Mouse (Mus musculus) stomach, embryonic 15.5 days (tissue): Measurements from ENCODE around the gene Slfn8. TPM values are rescaled to one million over a fixed set of nuclear protein-coding genes. Genes with fewer than 3 reads are reported as not detected.

ENCODE experiments used
- ATAC-seq: fragments of 200-750 bp; cut with Nextera tagmentation; 2 replicates; pipeline ENCODE4 v1.8.0; 2017; ENCODE audit warnings: low read depth, moderate number of reproducible peaks, moderate TSS enrichment; ENCODE audit not compliant: insufficient read depth, low FRiP score
- H3K27ac ChIP-seq: fragments of 300-500 bp; sonication (generic); 2 replicates; pipeline ENCODE4 v1.5.1; 2015; ENCODE audit warnings: mild to moderate bottlenecking, inconsistent platforms
- H3K27me3 ChIP-seq: fragments of 300-500 bp; sonication (generic); replicated peaks from 2 replicates; pipeline ENCODE4 v1.6.1; 2015; ENCODE audit warnings: inconsistent platforms
- H3K36me3 ChIP-seq: fragments of 300-500 bp; sonication (generic); 2 replicates; pipeline ENCODE4 v1.6.1; 2015; ENCODE audit warnings: inconsistent platforms
- H3K4me1 ChIP-seq: fragments of 300-500 bp; sonication (generic); 2 replicates; pipeline ENCODE4 v1.6.1; 2015; ENCODE audit warnings: inconsistent platforms
- H3K4me2 ChIP-seq: fragments of 300-500 bp; sonication (generic); 2 replicates; pipeline ENCODE4 v1.6.1; 2015; ENCODE audit warnings: mild to moderate bottlenecking, inconsistent platforms
- H3K4me3 ChIP-seq: fragments of 300-500 bp; sonication (generic); replicated peaks from 2 replicates; pipeline ENCODE4 v1.5.1; 2015; ENCODE audit warnings: inconsistent platforms
- H3K9ac ChIP-seq: fragments of 300-500 bp; sonication (generic); 2 replicates; pipeline ENCODE4 v1.6.1; 2015; ENCODE audit warnings: inconsistent platforms
- H3K9me3 ChIP-seq: fragments of 300-500 bp; sonication (generic); 2 replicates; pipeline ENCODE4 v1.6.1; 2016; ENCODE audit warnings: inconsistent platforms
- WGBS: fragments of 180-500 bp; shearing (Covaris S2); methylation state at CpG from one replicate; pipeline ENCODE4 v1.1.7; 2015; 5-methylcytosine and 5-hydroxymethylcytosine counted together
- polyA plus RNA-seq: library from polyadenylated mRNA; unstranded; fragments of >200 nt; fragmentation: Nextera tagmentation; extraction: Ambion mirVana; gene quantifications from 2 replicates; pipeline ENCODE4 v1.2.1, GENCODE M21; 2015

Slfn8 gene
- 0.81 and 1.0 TPM in 2 replicates for polyA plus RNA-seq

DNA sequence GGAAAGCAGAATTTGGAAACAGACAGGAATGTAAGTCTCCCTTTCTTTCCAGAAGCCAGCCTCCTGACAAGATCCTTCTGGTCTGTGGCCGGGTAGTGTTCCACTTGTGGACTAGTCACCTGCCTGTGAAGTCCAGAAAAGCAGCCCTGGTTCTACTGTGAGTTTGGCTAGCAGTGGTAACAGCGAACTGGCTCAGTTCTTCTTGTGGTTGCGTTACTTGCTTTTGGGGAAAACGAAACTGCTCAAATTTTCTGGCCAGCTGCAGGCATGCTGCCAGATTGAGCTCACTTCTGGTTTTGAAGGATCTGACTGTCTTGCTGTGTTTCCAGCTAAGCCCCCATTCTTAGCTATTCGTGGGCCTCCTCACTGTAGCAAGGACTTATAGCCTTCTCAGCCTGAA lies at the start of gene Slfn8:
Slfn8 (minus strand) TSS at position 190 of the 400 bp plus-strand sequence.
- Histone ChIP-seq H3K36me3 (no peaks in the 10 kb centered on the region), H3K9ac (no peak within 1 kb of the TSS), H3K9me3 (no peaks in the 10 kb centered on the region), H3K27ac (peak within 1 kb of the TSS; percentile 32; the same call in 1 of the 2 replicates), H3K4me1 (no peaks in the 10 kb centered on the region), H3K4me2 (peak within 1 kb of the TSS; percentile 21; the same call in 1 of the 2 replicates), H3K27me3 (no peaks in the 10 kb centered on the region), H3K4me3 (no peak within 1 kb of the TSS)
- ATAC-seq = no peak
- 54% methylated on average over 5 of the region's 5 CpGs for WGBS

DNA sequence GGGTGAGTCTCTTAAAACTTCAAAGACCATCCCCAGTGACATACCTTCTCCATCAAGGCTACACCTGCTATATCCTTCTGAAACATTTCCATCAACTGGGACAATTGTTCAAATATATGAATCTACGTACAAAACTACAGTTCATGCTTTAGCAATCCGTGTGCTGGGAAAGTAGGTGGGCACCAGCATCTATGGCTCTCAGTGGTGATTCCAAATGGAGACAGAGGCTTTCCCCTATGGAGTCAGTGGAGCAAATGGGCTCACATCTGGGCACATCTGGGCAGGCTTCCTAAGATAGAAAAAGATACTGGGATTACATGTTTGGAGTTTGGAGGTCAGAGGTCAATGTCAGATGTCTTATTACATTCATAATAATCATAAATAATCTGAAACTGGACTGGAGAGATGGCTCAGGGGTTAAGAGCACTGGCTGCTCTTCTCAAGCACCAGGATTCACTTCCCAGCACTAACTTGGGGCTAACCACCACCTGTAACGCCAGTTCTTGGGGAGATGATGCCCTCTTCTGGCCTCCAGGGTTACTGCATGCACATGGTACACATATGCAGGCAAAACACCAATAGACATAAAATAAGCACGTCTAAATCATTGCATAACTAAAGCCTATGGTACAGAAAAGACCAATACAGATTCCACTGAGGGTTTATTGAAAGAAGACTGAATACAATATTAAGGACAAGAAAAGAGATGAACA lies 47.5 kb upstream of the Slfn8 start:
- ATAC-seq = no peak
- no peaks in the 10 kb centered on the region for H3K4me1 ChIP-seq
- H3K27me3 ChIP-seq = no peaks in the 10 kb centered on the region
- no peak overlapping the region for H3K4me2 ChIP-seq
- H3K9ac ChIP-seq = no peak overlapping the region
- H3K4me3 ChIP-seq = no peak overlapping the region
- H3K9me3 ChIP-seq = no peaks in the 10 kb centered on the region
- no peaks in the 10 kb centered on the region for H3K36me3 ChIP-seq
- WGBS = 70% methylated on average over 4 of the region's 4 CpGs
- no peak overlapping the region for H3K27ac ChIP-seq

DNA sequence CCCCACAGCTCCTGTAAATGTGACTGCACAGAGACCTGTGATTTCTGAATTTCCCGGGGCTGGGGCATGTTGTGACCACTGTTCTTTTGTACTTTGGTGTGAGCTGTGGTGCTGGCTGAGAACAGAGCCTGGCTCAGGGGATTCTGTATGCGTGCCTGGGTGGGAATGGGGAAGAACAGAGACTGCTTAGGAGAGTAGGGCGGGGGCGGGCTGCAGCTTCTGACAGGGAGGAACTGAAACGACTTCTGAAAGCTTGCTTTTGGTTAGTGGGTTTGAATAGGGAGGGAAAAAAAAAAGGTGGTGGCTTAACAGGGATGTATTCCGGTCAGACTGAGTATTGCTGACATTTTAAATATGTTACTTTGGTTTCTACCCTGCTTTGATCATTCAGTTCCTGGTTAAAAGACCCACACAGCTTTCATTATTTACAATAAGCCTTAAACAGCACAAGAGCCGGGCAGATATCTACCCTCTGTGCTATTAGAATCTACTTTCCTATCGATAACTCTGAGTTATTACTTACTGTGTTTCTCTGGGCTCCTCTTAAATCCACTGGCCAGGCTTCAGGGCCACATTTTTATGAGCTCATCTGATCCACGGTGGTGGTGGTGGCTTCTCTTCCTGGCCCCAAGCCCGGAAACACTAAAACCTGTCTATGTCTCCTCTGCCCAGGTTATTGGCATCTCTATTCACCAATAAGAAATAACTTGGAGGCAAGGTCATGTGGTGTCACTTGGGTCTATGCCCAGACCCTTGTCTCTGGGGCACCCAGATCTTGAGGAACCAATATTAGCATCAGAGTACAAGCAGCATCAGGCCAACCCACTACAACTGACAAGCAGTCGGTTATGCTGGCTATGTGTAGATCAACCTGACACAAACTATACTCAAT lies 46.3 kb upstream of the Slfn8 start:
- no peaks in the 10 kb centered on the region for H3K4me1 ChIP-seq
- ATAC-seq = no peak
- no peak overlapping the region for H3K9ac ChIP-seq
- H3K4me2 ChIP-seq = no peak overlapping the region
- no peaks in the 10 kb centered on the region for H3K27me3 ChIP-seq
- H3K36me3 ChIP-seq = no peaks in the 10 kb centered on the region
- H3K27ac ChIP-seq = no peak overlapping the region; the same call in 1 of the 2 replicates
- peak overlapping the region; percentile 4; the same call in 1 of the 2 replicates for H3K4me3 ChIP-seq
- 43% methylated on average over 11 of the region's 11 CpGs for WGBS
- no peaks in the 10 kb centered on the region for H3K9me3 ChIP-seq

DNA sequence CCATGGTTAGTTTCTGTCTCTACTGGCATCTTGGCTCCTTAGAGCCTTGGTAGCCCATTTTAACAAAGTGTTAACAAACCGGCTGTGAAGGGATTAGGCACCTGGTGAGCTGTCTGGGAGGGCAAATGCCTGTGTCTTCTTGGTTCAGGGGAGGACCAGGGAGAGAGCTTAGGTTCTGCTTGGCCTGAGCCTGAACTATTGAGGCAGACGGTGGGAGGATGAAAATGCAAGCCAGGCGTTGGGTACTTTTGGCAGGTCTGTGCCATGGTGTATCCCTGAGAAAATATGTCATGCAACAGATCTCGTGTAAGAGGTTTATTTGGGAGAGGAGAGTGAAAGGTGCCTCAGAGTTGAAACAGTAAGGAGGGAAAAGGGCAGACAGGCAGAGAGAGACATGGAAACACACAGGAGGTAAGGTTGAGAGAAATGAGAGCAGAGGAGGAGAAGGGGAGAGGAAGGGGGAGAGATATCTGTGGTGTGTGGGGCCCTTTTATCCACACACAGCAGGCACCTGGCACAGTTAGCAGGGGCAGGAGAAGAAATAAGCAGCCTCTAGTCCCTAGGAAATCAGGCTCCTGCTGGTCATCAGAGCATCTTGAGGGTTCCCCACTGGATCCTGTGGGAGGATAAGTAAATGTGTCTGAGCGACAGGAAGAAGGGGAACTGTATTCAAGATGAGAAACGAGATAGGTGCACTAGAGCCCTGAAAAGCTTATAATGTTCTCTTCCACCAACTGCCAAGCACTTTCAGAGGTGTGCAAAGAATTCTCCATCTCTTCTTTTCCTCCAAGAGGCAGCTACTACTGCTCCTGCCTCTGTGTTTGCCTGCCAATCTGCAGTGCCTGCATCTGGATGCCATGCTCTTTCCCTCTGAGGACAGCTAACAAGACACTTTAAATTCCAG lies 45.1 kb upstream of the Slfn8 start:
- H3K4me3 ChIP-seq = peak overlapping the region; percentile 16; the same call in 1 of the 2 replicates
- H3K9ac ChIP-seq = no peak overlapping the region
- no peaks in the 10 kb centered on the region for H3K36me3 ChIP-seq
- no peaks in the 10 kb centered on the region for H3K4me1 ChIP-seq
- H3K9me3 ChIP-seq = no peaks in the 10 kb centered on the region
- no peaks in the 10 kb centered on the region for H3K27me3 ChIP-seq
- no peak overlapping the region for H3K4me2 ChIP-seq
- ATAC-seq = no peak
- WGBS = 26% methylated on average over 6 of the region's 6 CpGs
- H3K27ac ChIP-seq = no peak overlapping the region

DNA sequence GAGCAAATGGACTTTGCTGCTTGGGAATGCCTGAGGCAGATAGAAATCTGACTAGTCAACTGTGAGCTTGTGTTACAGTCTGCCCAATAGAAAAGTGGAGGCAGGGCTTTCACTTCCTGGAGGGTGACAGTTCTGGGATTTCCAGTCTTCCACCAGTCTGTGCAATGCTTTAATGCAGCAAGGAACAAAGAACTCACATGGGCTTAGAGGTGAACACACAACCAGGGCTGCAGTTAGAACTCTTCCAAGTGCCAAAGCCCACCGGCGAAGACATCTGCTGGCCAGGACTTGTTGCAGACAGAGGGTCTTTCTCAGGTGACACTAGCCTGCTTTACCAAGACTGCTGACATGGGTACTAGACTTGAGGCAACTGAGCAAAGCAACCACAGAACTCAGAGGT lies 44.3 kb upstream of the Slfn8 start, which contains the start of gene Slfn2:
Slfn2 (plus strand) TSS at position 167 of the 400 bp plus-strand sequence.
- no peaks in the 10 kb centered on the region for H3K36me3 ChIP-seq
- H3K4me1 ChIP-seq = no peaks in the 10 kb centered on the region
- no peak within 1 kb of the TSS for H3K4me2 ChIP-seq
- H3K27me3 ChIP-seq = no peaks in the 10 kb centered on the region
- WGBS = 79% methylated on average over 2 of the region's 2 CpGs
- H3K27ac ChIP-seq = no peak within 1 kb of the TSS
- peak; percentile 71; the same call in 1 of the 2 replicates for ATAC-seq
- peak within 1 kb of the TSS; percentile 16; the same call in 1 of the 2 replicates for H3K4me3 ChIP-seq
- H3K9ac ChIP-seq = no peak within 1 kb of the TSS
- H3K9me3 ChIP-seq = no peaks in the 10 kb centered on the region

GRCm38 (mm10) chr11:83063941-83064349 lies 43.3 kb upstream of the Slfn8 start:
- Histone ChIP-seq H3K27me3 (no peaks in the 10 kb centered on the region), H3K4me2 (no peak overlapping the region), H3K4me3 (no peak overlapping the region), H3K27ac (no peak overlapping the region), H3K36me3 (no peaks in the 10 kb centered on the region), H3K9me3 (no peaks in the 10 kb centered on the region), H3K4me1 (no peaks in the 10 kb centered on the region), H3K9ac (no peak overlapping the region)
- ATAC-seq = no peak
- 53% methylated on average over 3 of the region's 3 CpGs for WGBS

DNA sequence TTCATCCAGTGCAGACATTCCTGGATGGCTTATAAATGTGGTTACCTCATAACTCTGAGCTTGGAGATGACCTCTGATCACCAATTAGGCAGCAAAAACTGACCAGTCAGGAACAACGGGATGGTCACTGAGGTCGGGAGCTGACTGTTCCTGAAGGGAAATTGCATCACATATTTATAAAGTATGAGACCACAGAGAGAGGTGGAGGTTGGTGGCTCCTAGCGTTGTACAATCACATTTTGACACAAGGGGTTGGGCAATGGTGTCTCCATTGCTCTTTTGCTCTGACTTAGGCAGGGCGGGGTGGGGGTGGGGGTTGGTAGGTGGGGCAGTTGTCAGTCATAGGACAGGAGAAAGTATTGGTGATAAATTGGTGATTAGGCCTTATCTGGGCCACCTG lies 42.5 kb upstream of the Slfn8 start:
- Histone ChIP-seq H3K27ac (no peak overlapping the region), H3K4me1 (no peaks in the 10 kb centered on the region), H3K4me2 (no peak overlapping the region), H3K9me3 (no peaks in the 10 kb centered on the region), H3K27me3 (no peaks in the 10 kb centered on the region), H3K36me3 (no peaks in the 10 kb centered on the region), H3K9ac (no peak overlapping the region), H3K4me3 (no peak overlapping the region)
- WGBS = 60% methylated on average over 4 of the region's 4 CpGs
- ATAC-seq = no peak

GRCm38 (mm10) chr11:83061806-83062205 lies 41.2 kb upstream of the Slfn8 start:
- Histone ChIP-seq H3K9ac (no peak overlapping the region), H3K4me1 (no peaks in the 10 kb centered on the region), H3K4me2 (no peak overlapping the region), H3K27me3 (no peaks in the 10 kb centered on the region), H3K4me3 (no peak overlapping the region), H3K36me3 (no peaks in the 10 kb centered on the region), H3K27ac (no peak overlapping the region), H3K9me3 (no peaks in the 10 kb centered on the region)
- ATAC-seq = no peak
- 79% methylated on average over 7 of the region's 7 CpGs for WGBS

- Histone ChIP-seq H3K4me2 (no peak overlapping the region), H3K27me3 (no peaks in the 10 kb centered on the region), H3K4me3 (no peak overlapping the region), H3K9ac (no peak overlapping the region), H3K4me1 (no peaks in the 10 kb centered on the region), H3K36me3 (no peaks in the 10 kb centered on the region), H3K9me3 (no peaks in the 10 kb centered on the region), H3K27ac (no peak overlapping the region)
- WGBS = 71% methylated on average over 5 of the region's 5 CpGs
- no peak for ATAC-seq
Observed at GRCm38 (mm10) chr11:83060412-83061020, 39.9 kb upstream of the Slfn8 start.

- H3K4me2 ChIP-seq = no peak overlapping the region
- WGBS = 3% methylated on average over 5 of the region's 5 CpGs
- H3K27ac ChIP-seq = no peak overlapping the region
- no peaks in the 10 kb centered on the region for H3K27me3 ChIP-seq
- H3K9ac ChIP-seq = no peak overlapping the region
- H3K36me3 ChIP-seq = no peaks in the 10 kb centered on the region
- no peaks in the 10 kb centered on the region for H3K9me3 ChIP-seq
- no peak overlapping the region for H3K4me3 ChIP-seq
- H3K4me1 ChIP-seq = no peaks in the 10 kb centered on the region
- no peak for ATAC-seq
Observed at GRCm38 (mm10) chr11:83057863-83058262, 37.3 kb upstream of the Slfn8 start.

DNA sequence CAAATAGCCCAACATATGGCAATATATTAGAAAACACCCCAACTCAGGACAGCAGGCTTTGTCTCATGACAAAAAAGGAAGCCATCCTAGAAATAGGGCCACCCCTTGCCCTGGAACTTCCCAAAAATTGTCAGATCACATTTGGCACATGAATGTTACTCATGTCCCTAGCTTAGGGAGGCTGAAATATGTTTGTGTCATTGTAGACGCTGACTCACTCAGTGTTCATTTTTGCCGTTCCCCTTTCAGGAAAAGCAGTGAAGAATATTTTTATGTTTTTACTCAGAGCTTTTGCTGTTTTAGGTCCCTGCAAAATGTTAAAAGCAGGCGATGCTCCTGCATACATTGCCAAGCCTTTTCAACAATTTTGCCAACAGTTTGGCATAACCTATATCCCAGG lies 25.0 kb upstream of the Slfn8 start:
- Histone ChIP-seq H3K4me1 (no peaks in the 10 kb centered on the region), H3K4me2 (no peak overlapping the region), H3K4me3 (no peak overlapping the region), H3K9ac (no peak overlapping the region), H3K27ac (no peak overlapping the region), H3K36me3 (no peaks in the 10 kb centered on the region), H3K9me3 (no peaks in the 10 kb centered on the region), H3K27me3 (no peaks in the 10 kb centered on the region)
- no peak for ATAC-seq
- WGBS = 66% methylated on average over 3 of the region's 3 CpGs
